Mouse (Mus musculus) intestine, postnatal 0 days (tissue): ENCODE measurements around the gene Clec1a. TPM values are rescaled to one million over a fixed set of nuclear protein-coding genes. Genes with fewer than 3 reads are reported as not detected.
A peak's percentile ranks its signal among the peaks of the same experiment; 100 is the strongest.

Source experiments
- ATAC-seq: fragments of 200-750 bp; cut with Nextera tagmentation; 2 replicates; pipeline ENCODE4 v1.8.0; 2017; ENCODE audit warnings: mild to moderate bottlenecking, moderate TSS enrichment, moderate library complexity
- H3K27ac ChIP-seq: fragments of 300-500 bp; sonication (generic); 2 replicates; pipeline ENCODE4 v1.5.1; 2014; ENCODE audit warnings: mild to moderate bottlenecking, low read depth, low read length, moderate library complexity
- H3K27me3 ChIP-seq: fragments of 300-500 bp; sonication (generic); replicated peaks from 2 replicates; pipeline ENCODE4 v1.6.1; 2014; ENCODE audit warnings: low read length, mixed read lengths; ENCODE audit not compliant: control insufficient read depth, insufficient read depth
- H3K36me3 ChIP-seq: fragments of 300-500 bp; sonication (generic); 2 replicates; pipeline ENCODE4 v1.6.1; 2014; ENCODE audit warnings: mild to moderate bottlenecking, moderate library complexity; ENCODE audit not compliant: control insufficient read depth, insufficient read depth
- H3K4me1 ChIP-seq: fragments of 300-500 bp; sonication (generic); replicated peaks from 2 replicates; pipeline ENCODE4 v1.6.1; 2014; ENCODE audit warnings: antibody characterized with exemption, low read length, mixed read lengths; ENCODE audit not compliant: control insufficient read depth, insufficient read depth
- H3K4me2 ChIP-seq: fragments of 300-500 bp; sonication (generic); replicated peaks from 2 replicates; pipeline ENCODE4 v1.6.1; 2014; ENCODE audit warnings: low read depth, mild to moderate bottlenecking, moderate library complexity
- H3K4me3 ChIP-seq: fragments of 300-500 bp; sonication (generic); 2 replicates; pipeline ENCODE4 v1.5.1; 2014; ENCODE audit warnings: low read depth, low read length
- H3K9ac ChIP-seq: fragments of 300-500 bp; sonication (generic); 2 replicates; pipeline ENCODE4 v1.6.1; 2014; ENCODE audit warnings: mild to moderate bottlenecking, low read depth, low read length
- H3K9me3 ChIP-seq: fragments of 300-500 bp; sonication (generic); 2 replicates; pipeline ENCODE4 v1.6.1; 2016; ENCODE audit warnings: mixed run types; ENCODE audit not compliant: control insufficient read depth
- CTCF ChIP-seq: sonication (generic); IDR thresholded peaks from 2 replicates; pipeline ENCODE4 v1.5.1; 2016; ENCODE audit warnings: low read depth, mild to moderate bottlenecking, control low read depth, antibody characterized with exemption, moderate library complexity
- WGBS: fragments of 180-500 bp; shearing (Covaris S2); extraction: QIAGEN DNeasy Blood & Tissue Kit; methylation state at CpG from one replicate; pipeline ENCODE4 v1.1.7; 2014; 5-methylcytosine and 5-hydroxymethylcytosine counted together
- polyA plus RNA-seq: library from polyadenylated mRNA; unstranded; fragments of >200 nt; fragmentation: Nextera tagmentation; extraction: Ambion mirVana; gene quantifications from 2 replicates; pipeline ENCODE4 v1.2.1, GENCODE M21; 2015

Clec1a gene
- polyA plus RNA-seq, 1 experiment from 2014 or later: 2.7 TPM

GRCm38 (mm10) chr6:129476404-129477126 is 24.8 kb upstream of the Clec1a start:
- Histone ChIP-seq H3K4me3 (no peak overlapping the region), H3K27me3 (no peaks in the 10 kb centered on the region), H3K4me1 (no peaks in the 10 kb centered on the region), H3K4me2 (no peak overlapping the region), H3K9ac (no peak overlapping the region), H3K27ac (no peak overlapping the region), H3K9me3 (no peaks in the 10 kb centered on the region), H3K36me3 (no peaks in the 10 kb centered on the region)
- peak; percentile 67 for TF ChIP-seq CTCF
- no peak for ATAC-seq
- 32% methylated on average over 13 of the region's 13 CpGs for WGBS

DNA sequence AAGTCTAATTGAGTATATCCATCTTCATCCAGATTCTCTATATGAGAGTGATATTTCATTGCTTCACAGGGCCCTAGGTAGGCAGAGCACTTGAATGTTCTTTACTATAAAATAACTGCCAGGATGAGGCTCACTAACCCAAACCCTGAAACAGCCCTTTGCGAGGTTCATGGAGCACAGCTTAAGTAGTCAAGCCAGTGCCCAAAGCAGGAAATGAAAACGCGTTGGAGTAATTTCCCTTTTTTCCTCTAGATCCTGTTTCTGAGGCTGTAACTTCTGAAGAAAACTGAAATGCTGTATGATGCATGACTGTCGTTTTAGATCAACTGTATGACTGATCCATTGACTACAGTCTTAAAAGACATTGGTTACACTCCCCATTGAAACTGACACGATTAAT is 20.8 kb upstream of the Clec1a start:
- Histone ChIP-seq H3K27me3 (no peaks in the 10 kb centered on the region), H3K4me2 (no peak overlapping the region), H3K27ac (no peak overlapping the region), H3K9me3 (no peaks in the 10 kb centered on the region), H3K9ac (no peak overlapping the region), H3K4me1 (no peaks in the 10 kb centered on the region), H3K4me3 (no peak overlapping the region), H3K36me3 (no peaks in the 10 kb centered on the region)
- no peak for ATAC-seq
- WGBS: 78% methylated on average over 5 of the region's 5 CpGs
- no peak for TF ChIP-seq CTCF

DNA sequence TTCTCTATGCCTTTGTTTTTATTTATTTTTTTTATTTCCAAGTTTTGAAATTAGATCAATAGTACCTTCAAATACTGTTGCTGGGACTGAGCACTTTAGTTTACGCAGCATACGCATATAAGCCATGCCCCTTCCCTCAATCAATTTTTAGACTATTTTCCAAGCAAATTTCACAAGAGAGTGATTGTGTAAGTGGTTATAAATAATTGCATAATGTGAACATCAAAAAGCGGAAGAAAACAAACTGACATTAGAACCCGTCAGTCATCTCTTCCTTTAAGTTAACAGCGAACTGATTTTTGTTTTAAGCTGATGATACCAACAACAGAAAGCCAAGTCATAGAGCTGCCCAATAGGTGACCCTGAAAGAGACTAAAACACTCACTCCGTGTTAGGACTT is 19.6 kb upstream of the Clec1a start:
- Histone ChIP-seq H3K4me1 (no peaks in the 10 kb centered on the region), H3K36me3 (no peaks in the 10 kb centered on the region), H3K27me3 (no peaks in the 10 kb centered on the region), H3K4me3 (no peak overlapping the region), H3K9ac (no peak overlapping the region), H3K27ac (no peak overlapping the region), H3K4me2 (no peak overlapping the region), H3K9me3 (no peaks in the 10 kb centered on the region)
- TF ChIP-seq CTCF: no peak
- WGBS: 87% methylated on average over 6 of the region's 6 CpGs
- no peak for ATAC-seq

DNA sequence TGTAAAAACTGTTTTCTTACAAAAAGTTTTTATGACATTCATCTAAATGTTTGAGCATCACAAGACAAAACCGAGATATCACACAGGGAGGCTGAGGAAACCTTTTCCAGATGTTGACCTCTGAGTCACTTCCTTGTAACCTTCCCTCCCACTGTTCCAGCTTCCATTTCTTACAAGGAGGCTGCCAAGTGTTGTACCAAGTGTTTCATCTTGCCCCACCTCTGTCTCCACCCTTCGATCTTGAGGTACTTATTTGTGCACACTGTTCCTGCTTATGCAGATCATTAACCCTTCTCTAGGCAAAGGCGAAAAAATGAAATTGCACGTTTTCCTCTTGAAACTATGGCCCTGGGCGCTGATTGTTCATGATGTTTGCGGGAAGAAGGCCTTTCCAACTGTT is 2.1 kb downstream of the Clec1a start:
- 0 out of 2 replicates have a peak overlapping the region, but pooled peaks have one; percentile 4 for H3K4me2 ChIP-seq
- 66% methylated on average over 6 of the region's 6 CpGs for WGBS

DNA sequence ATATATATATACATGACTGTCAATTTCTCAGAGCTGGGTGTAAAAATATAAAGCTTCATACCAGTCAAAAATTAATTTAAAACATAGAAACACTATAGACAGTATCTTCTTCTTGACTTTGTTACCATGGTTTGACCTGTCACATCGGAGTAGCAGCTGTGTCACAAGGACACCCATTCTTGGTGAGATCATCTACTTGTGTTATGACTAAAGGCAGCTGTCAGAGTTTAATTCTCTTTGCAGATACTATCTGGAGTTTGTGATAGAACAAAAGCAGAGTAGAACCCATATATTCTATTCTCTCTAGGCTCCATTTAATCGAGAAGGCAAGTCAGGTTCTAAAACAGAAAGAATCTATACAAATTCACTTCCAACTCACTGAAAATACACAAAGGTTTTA is 13.8 kb downstream of the Clec1a start:
- no peak for ATAC-seq
- Histone ChIP-seq H3K4me1 (no peaks in the 10 kb centered on the region), H3K36me3 (no peaks in the 10 kb centered on the region), H3K9me3 (no peaks in the 10 kb centered on the region), H3K4me3 (no peak overlapping the region), H3K27ac (no peak overlapping the region), H3K9ac (no peak overlapping the region), H3K4me2 (no peak overlapping the region), H3K27me3 (no peaks in the 10 kb centered on the region)
- WGBS: 90% methylated on average over 2 of the region's 2 CpGs
- TF ChIP-seq CTCF: no peak

More for the DNA sequence above, 2.1 kb downstream of the Clec1a start:
- H3K27ac ChIP-seq: no peak overlapping the region
- no peak overlapping the region for H3K4me3 ChIP-seq
- no peaks in the 10 kb centered on the region for H3K36me3 ChIP-seq
- no peaks in the 10 kb centered on the region for H3K9me3 ChIP-seq
- ATAC-seq: no peak
- TF ChIP-seq CTCF: no peak
- H3K27me3 ChIP-seq: no peaks in the 10 kb centered on the region
- no peak overlapping the region for H3K9ac ChIP-seq
- no peaks in the 10 kb centered on the region for H3K4me1 ChIP-seq

- no peaks in the 10 kb centered on the region for H3K9me3 ChIP-seq
- no peak for ATAC-seq
- H3K4me1 ChIP-seq: no peaks in the 10 kb centered on the region
- TF ChIP-seq CTCF: no peak
- H3K27me3 ChIP-seq: no peaks in the 10 kb centered on the region
- H3K4me3 ChIP-seq: no peak overlapping the region
- H3K9ac ChIP-seq: no peak overlapping the region
- no peak overlapping the region for H3K4me2 ChIP-seq
- no peaks in the 10 kb centered on the region for H3K36me3 ChIP-seq
- 83% methylated on average over 3 of the region's 3 CpGs for WGBS
- H3K27ac ChIP-seq: no peak overlapping the region
Measured at GRCm38 (mm10) chr6:129436025-129436424, 15.8 kb downstream of the Clec1a start.

GRCm38 (mm10) chr6:129434239-129434638 is 17.6 kb downstream of the Clec1a start:
- Histone ChIP-seq H3K27ac (no peak overlapping the region), H3K4me3 (no peak overlapping the region), H3K9me3 (no peaks in the 10 kb centered on the region), H3K27me3 (no peaks in the 10 kb centered on the region), H3K36me3 (no peaks in the 10 kb centered on the region), H3K9ac (no peak overlapping the region), H3K4me2 (no peak overlapping the region), H3K4me1 (no peaks in the 10 kb centered on the region)
- WGBS: 80% methylated on average over 5 of the region's 5 CpGs
- TF ChIP-seq CTCF: no peak
- no peak for ATAC-seq
